Mouse (Mus musculus): ENCODE measurements around the gene Lce1j. TPM values are rescaled to one million over a fixed set of nuclear protein-coding genes. Genes with fewer than 3 reads are reported as not detected.
"Not testable (repeated sequence)": the region's sequence is repeated elsewhere in the genome, so short reads cannot be mapped to it uniquely, and the experiment has no call there.

Gene Lce1j
- not detected for total RNA-seq (2021)
- long read RNA-seq, experiment 1: 0 reads
- long read RNA-seq, experiment 2: 0 reads

GRCm38 (mm10) chr3:92790414-92790813 lies at the start of gene Lce1j:
Lce1j (minus strand) TSS chr3:92790514.
- DNase-seq (ENCODE audit: extremely low spot score in 1 of 2, low spot score in 2 of 2): no peak
- TF ChIP-seq CTCF (IDR thresholded peaks at IDR 0.05): no peak
- intact Hi-C loops (cut with DNase I): no loop called here

GRCm38 (mm10) chr3:92827108-92827507 lies 36.8 kb upstream of the Lce1j start, which contains the start of gene Kprp:
Kprp (minus strand) TSS chr3:92827247.
- Histone ChIP-seq H3K27ac (no peak within 1 kb of the TSS), H3K4me3 (no peak within 1 kb of the TSS)
- TF ChIP-seq CTCF (IDR thresholded peaks at IDR 0.05): no peak
- intact Hi-C loops (cut with DNase I): no loop called here
- DNase-seq (ENCODE audit: extremely low spot score in 1 of 2, low spot score in 2 of 2): no peak

More at GRCm38 (mm10) chr3:92790414-92790813, at the start of gene Lce1j:
- Histone ChIP-seq H3K4me3 (no peak within 1 kb of the TSS), H3K27ac (no peak within 1 kb of the TSS)

DNA sequence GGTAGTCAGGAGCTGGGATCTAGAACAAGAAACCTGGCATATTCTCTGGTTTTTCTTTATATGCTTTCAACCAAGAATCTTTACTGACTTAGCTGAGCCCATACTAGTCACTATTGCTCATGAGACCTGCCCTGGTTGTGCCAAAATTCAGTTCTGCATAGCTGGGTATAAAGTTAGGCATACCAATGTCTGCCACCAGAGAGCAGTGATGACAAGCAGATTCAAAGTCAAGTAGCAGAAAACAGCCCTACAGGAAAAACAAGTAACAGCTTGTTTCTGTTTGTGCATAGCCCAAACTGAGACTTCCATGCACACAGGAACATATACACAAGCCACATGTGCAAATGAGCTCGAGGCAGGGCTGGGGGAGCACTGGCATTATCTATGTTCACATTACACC lies 35.5 kb upstream of the Lce1j start:
- peak; percentile 23 for TF ChIP-seq CTCF (IDR thresholded peaks at IDR 0.05)
- intact Hi-C loops (cut with DNase I): loop anchor here (2.0 kb wide), 1 partner anchor 77 kb away; no protein-coding TSS in a partner anchor
- H3K27ac ChIP-seq: no peak overlapping the region
- DNase-seq (ENCODE audit: extremely low spot score in 1 of 2, low spot score in 2 of 2): no peak
- no peak overlapping the region for H3K4me3 ChIP-seq

DNA sequence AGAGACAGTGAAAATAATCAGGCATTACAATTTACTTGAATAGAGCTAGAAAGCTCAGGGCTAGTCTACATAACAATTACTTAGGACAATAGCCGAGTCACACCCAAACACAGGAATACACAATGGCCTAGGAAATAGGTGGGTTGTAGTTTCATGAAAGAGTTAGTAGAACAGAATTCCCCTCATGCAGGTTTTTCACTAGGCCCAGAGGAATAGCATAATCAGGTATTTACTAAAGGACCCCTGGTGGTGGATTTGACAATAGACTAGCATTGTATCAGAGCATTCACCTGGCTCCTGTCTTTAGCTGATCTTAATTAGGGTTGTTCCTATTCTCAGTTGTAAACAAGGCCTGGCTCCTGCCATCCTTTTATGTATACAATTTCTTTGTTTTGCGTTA lies 25.7 kb upstream of the Lce1j start:
- H3K27ac ChIP-seq; H3K4me3 ChIP-seq; DNase-seq (ENCODE audit: extremely low spot score in 1 of 2, low spot score in 2 of 2); intact Hi-C loops (cut with DNase I): not testable (repeated sequence)

DNA sequence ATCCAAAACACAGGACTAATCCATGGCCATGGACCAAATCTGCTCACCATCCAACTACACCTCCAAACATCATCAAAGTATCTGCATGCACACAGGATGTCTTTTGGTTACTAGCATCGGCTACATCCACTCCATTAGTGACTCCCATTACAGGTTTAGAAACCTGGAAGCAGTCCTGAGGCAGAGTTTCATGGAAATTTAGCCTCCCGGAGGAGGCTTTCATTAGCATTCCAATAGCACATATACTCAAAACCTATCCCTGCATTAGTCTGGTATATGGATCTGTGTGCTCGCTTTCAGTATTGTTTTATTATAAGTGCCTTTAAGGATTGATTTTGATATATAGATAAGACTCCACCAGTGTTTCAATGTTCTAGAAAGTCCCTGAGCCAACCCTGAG lies 25.3 kb upstream of the Lce1j start:
- intact Hi-C loops (cut with DNase I): no loop called here
- DNase-seq (ENCODE audit: extremely low spot score in 1 of 2, low spot score in 2 of 2): no peak
- no peak overlapping the region for H3K4me3 ChIP-seq
- no peak for TF ChIP-seq CTCF (IDR thresholded peaks at IDR 0.05)
- no peak overlapping the region for H3K27ac ChIP-seq

DNA sequence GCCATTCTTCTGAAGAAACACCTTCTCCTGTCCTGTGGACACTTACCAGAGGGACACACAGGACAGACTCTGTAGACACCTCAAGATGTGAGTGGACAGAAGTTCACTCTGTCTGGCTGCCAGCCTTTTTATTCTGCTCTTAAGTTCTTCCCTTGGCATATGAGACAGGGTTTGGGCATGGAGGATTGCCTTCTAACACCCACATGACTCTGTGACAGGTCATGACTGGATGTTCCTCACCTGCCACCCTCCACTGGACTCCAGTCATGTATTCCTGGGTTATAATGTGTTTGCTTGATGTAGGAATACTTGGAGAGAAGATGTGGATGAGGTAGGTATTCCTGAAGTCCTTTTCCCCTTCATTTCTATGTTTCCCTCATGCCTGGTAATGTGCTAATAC lies 17.5 kb upstream of the Lce1j start, which contains the start of gene Lce1k:
TSS of gene Lce1k (minus strand) at position 101 of the 400 bp plus-strand sequence.
- H3K4me3 ChIP-seq: no peak within 1 kb of the TSS
- TF ChIP-seq CTCF (IDR thresholded peaks at IDR 0.05): no peak
- no peak within 1 kb of the TSS for H3K27ac ChIP-seq
- DNase-seq (ENCODE audit: extremely low spot score in 1 of 2, low spot score in 2 of 2): no peak
- intact Hi-C loops (cut with DNase I): no loop called here

GRCm38 (mm10) chr3:92778799-92779198 lies 11.5 kb downstream of the Lce1j start, which contains the start of gene Lce1i:
Lce1i (minus strand) TSS chr3:92778899.
- intact Hi-C loops (cut with DNase I): no loop called here
- DNase-seq (ENCODE audit: extremely low spot score in 1 of 2, low spot score in 2 of 2): no peak
- TF ChIP-seq CTCF (IDR thresholded peaks at IDR 0.05): no peak
- Histone ChIP-seq H3K4me3 (no peak within 1 kb of the TSS), H3K27ac (no peak within 1 kb of the TSS)

GRCm38 (mm10) chr3:92771573-92771972 lies 18.7 kb downstream of the Lce1j start:
- Histone ChIP-seq H3K4me3 (no peak overlapping the region), H3K27ac (no peak overlapping the region)
- no peak for DNase-seq (ENCODE audit: extremely low spot score in 1 of 2, low spot score in 2 of 2)
- peak; percentile 51 for TF ChIP-seq CTCF (IDR thresholded peaks at IDR 0.05)
- intact Hi-C loops (cut with DNase I): loop anchor here (5.0 kb wide), 1 partner anchor 619 kb away; no protein-coding TSS in a partner anchor

- DNase-seq (ENCODE audit: extremely low spot score in 1 of 2, low spot score in 2 of 2): no peak
- intact Hi-C loops (cut with DNase I): no loop called here
- H3K27ac ChIP-seq: no peak within 1 kb of the TSS
- no peak within 1 kb of the TSS for H3K4me3 ChIP-seq
- no peak for TF ChIP-seq CTCF (IDR thresholded peaks at IDR 0.05)
These were observed 25.3 kb downstream of the Lce1j start, which contains the start of gene Lce1h for GRCm38 (mm10) chr3:92764965-92765364. Lce1h (minus strand) TSS chr3:92765065.

DNA sequence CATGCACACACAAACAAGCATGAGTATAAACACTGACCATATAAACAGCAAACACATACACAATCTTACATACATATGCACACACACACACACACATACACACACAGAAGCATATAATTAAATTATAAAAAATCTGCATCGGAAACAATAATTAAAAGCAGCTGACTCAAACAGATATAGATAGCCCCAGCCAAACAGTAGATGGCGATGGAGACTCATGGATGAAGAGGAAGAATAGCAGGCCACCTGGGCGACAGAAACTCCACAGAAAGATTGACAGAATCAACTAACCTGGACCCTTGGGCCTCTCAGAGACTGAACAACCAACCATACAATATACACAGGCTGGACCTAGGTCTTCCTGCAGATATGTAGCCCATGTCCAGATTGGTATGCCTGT lies 37.1 kb downstream of the Lce1j start:
- no peak overlapping the region for H3K27ac ChIP-seq
- H3K4me3 ChIP-seq: no peak overlapping the region
- intact Hi-C loops (cut with DNase I): loop anchor here (2.0 to 10.0 kb wide), 2 partner anchors 150 to 242 kb away; partner anchors contain the start of gene Lce3f
- DNase-seq (ENCODE audit: extremely low spot score in 1 of 2, low spot score in 2 of 2): no peak
- TF ChIP-seq CTCF (IDR thresholded peaks at IDR 0.05): peak; percentile 33

GRCm38 (mm10) chr3:92752238-92752637 lies 38.1 kb downstream of the Lce1j start, which contains the start of gene Lce1g:
Lce1g (minus strand) TSS chr3:92752338.
- intact Hi-C loops (cut with DNase I): loop anchor here (2.0 to 10.0 kb wide), 2 partner anchors 151 to 243 kb away; partner anchors contain the start of gene Lce3f
- Histone ChIP-seq H3K27ac (no peak within 1 kb of the TSS), H3K4me3 (no peak within 1 kb of the TSS)
- no peak for DNase-seq (ENCODE audit: extremely low spot score in 1 of 2, low spot score in 2 of 2)
- no peak for TF ChIP-seq CTCF (IDR thresholded peaks at IDR 0.05)

DNA sequence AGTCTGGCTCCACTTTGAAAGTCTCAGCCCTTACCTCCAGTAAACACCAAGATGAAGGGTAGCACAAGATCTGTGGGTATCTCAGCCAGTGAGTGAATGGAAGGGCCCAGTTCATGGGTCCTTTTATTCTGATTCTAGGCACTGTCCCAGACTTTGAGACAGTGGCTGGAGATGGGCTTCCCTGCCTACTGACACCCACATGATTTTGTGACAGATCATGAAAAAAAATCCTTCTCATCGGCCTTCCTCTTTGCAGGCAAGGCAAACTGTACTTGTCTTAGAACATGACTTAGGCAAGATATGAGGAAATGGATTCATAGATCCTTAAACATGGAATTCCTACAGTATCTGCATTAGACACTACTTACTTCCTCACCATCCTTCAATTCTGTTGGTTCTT lies 51.3 kb downstream of the Lce1j start, which contains the start of gene Gm38119:
TSS of gene Gm38119 (minus strand) at position 101 of the 400 bp plus-strand sequence.
- no peak within 1 kb of the TSS for H3K4me3 ChIP-seq
- no peak for DNase-seq (ENCODE audit: extremely low spot score in 1 of 2, low spot score in 2 of 2)
- intact Hi-C loops (cut with DNase I): no loop called here
- TF ChIP-seq CTCF (IDR thresholded peaks at IDR 0.05): no peak
- no peak within 1 kb of the TSS for H3K27ac ChIP-seq

Other genes starting within 250 kb of the Lce1j start
- gene Ivl, start 216.8 kb downstream of the Lce1j start, total RNA-seq (2021): not detected
- not detected for gene Smcp, start 201.5 kb downstream of the Lce1j start, total RNA-seq (2021)
- gene 2210017I01Rik, start 183.0 kb downstream of the Lce1j start, total RNA-seq (2021): not detected
- gene Lce6a, start 168.9 kb downstream of the Lce1j start, total RNA-seq (2021): not detected
- not detected for gene Lce1a1, start 142.2 kb downstream of the Lce1j start, total RNA-seq (2021)
- gene Lce1b, start 133.6 kb downstream of the Lce1j start, total RNA-seq (2021): not detected
- gene Lce1a2, start 120.2 kb downstream of the Lce1j start, total RNA-seq (2021): not detected
- gene Lce1c, start 111.3 kb downstream of the Lce1j start, total RNA-seq (2021): not detected
- gene Lce1d, start 103.3 kb downstream of the Lce1j start, total RNA-seq (2021): not detected
- not detected for gene Lce1e, start 81.4 kb downstream of the Lce1j start, total RNA-seq (2021)
- not detected for gene Lce1f, start 70.2 kb downstream of the Lce1j start, total RNA-seq (2021)
- gene Gm38119, start 51.4 kb downstream of the Lce1j start, total RNA-seq (2021): not detected
- not detected for gene Lce1g, start 38.2 kb downstream of the Lce1j start, total RNA-seq (2021)
- not detected for gene Lce1h, start 25.4 kb downstream of the Lce1j start, total RNA-seq (2021)
- gene Lce1i, start 11.6 kb downstream of the Lce1j start, total RNA-seq (2021): not detected
- not detected for gene Lce1k, start 17.4 kb upstream of the Lce1j start, total RNA-seq (2021)
- gene Kprp, start 36.7 kb upstream of the Lce1j start, total RNA-seq (2021): not detected
- not detected for gene Lce1l, start 60.8 kb upstream of the Lce1j start, total RNA-seq (2021)
- not detected for gene 2310050C09Rik, start 79.7 kb upstream of the Lce1j start, total RNA-seq (2021)
- gene Lce3a, start 135.7 kb upstream of the Lce1j start, total RNA-seq (2021): not detected
- gene Lce3b, start 142.5 kb upstream of the Lce1j start, total RNA-seq (2021): not detected
- not detected for gene Lce3c, start 154.0 kb upstream of the Lce1j start, total RNA-seq (2021)
- gene Lce3d, start 166.9 kb upstream of the Lce1j start, total RNA-seq (2021): not detected
- not detected for gene Lce3e, start 176.5 kb upstream of the Lce1j start, total RNA-seq (2021)
- not detected for gene Lce3f, start 201.7 kb upstream of the Lce1j start, total RNA-seq (2021)
- gene Crct1, start 225.2 kb upstream of the Lce1j start, total RNA-seq (2021): not detected
- gene Lce1m, start 228.5 kb upstream of the Lce1j start, total RNA-seq (2021): not detected

All from left cerebral cortex, adult 2 months (tissue).